Mouse (Mus musculus): Measurements from ENCODE around the gene Bpifb6.

The Bpifb6 gene

GRCm38 (mm10) chr2:153900088-153900487, at the start of gene Bpifb6:
Bpifb6 (plus strand) TSS chr2:153900388.
- DNase-seq (ENCODE audit: low spot score in 2 of 2), result no peak

- peak; percentile 68 to 80 for DNase-seq (ENCODE audit: low spot score in 2 of 2)
Measured at GRCm38 (mm10) chr2:153851030-153851360, 49.2 kb upstream of the Bpifb6 start.

- DNase-seq (ENCODE audit: low spot score in 2 of 2), result no peak
Measured at GRCm38 (mm10) chr2:153853544-153853943, 46.6 kb upstream of the Bpifb6 start.

- DNase-seq (ENCODE audit: low spot score in 2 of 2), result no peak
Measured at GRCm38 (mm10) chr2:153859581-153859980, 40.6 kb upstream of the Bpifb6 start.

- DNase-seq (ENCODE audit: low spot score in 2 of 2), result no peak
Measured at GRCm38 (mm10) chr2:153860315-153860714, 39.9 kb upstream of the Bpifb6 start.

- DNase-seq (ENCODE audit: low spot score in 2 of 2), result no peak
Measured at GRCm38 (mm10) chr2:153860715-153861114, 39.5 kb upstream of the Bpifb6 start.

GRCm38 (mm10) chr2:153861960-153862359, 38.2 kb upstream of the Bpifb6 start:
- DNase-seq (ENCODE audit: low spot score in 2 of 2), result no peak

- no peak for DNase-seq (ENCODE audit: low spot score in 2 of 2)
Measured at GRCm38 (mm10) chr2:153870984-153871383, 29.2 kb upstream of the Bpifb6 start, which contains the start of gene Sun5. Sun5 (minus strand) TSS chr2:153871084.

- no peak for DNase-seq (ENCODE audit: low spot score in 2 of 2)
Measured at GRCm38 (mm10) chr2:153874745-153875144, 25.4 kb upstream of the Bpifb6 start, which contains the start of gene Bpifb2. Bpifb2 (plus strand) TSS chr2:153875045.

- no peak for DNase-seq (ENCODE audit: low spot score in 2 of 2)
Measured at GRCm38 (mm10) chr2:153899111-153899510, 1.1 kb upstream of the Bpifb6 start.

GRCm38 (mm10) chr2:153902726-153903125, 2.5 kb downstream of the Bpifb6 start:
- no peak for DNase-seq (ENCODE audit: low spot score in 2 of 2)

- DNase-seq (ENCODE audit: low spot score in 2 of 2), result no peak
Measured at GRCm38 (mm10) chr2:153906626-153907025, 6.4 kb downstream of the Bpifb6 start.

- peak; percentile 11 to 15 for DNase-seq (ENCODE audit: low spot score in 2 of 2)
Measured at GRCm38 (mm10) chr2:153914151-153914550, 14.0 kb downstream of the Bpifb6 start.

- no peak for DNase-seq (ENCODE audit: low spot score in 2 of 2)
Measured at GRCm38 (mm10) chr2:153917930-153918329, 17.7 kb downstream of the Bpifb6 start, which contains the start of gene Bpifb3. Bpifb3 (plus strand) TSS chr2:153918230.

GRCm38 (mm10) chr2:153921246-153921645, 21.1 kb downstream of the Bpifb6 start:
- peak; percentile 33 to 37 for DNase-seq (ENCODE audit: low spot score in 2 of 2)

- peak; percentile 39 to 43 for DNase-seq (ENCODE audit: low spot score in 2 of 2)
Measured at GRCm38 (mm10) chr2:153929871-153930413, 29.8 kb downstream of the Bpifb6 start.

GRCm38 (mm10) chr2:153931125-153931524, 30.9 kb downstream of the Bpifb6 start:
- DNase-seq (ENCODE audit: low spot score in 2 of 2), result no peak

GRCm38 (mm10) chr2:153933311-153933710, 33.1 kb downstream of the Bpifb6 start:
- DNase-seq (ENCODE audit: low spot score in 2 of 2), result no peak

- no peak for DNase-seq (ENCODE audit: low spot score in 2 of 2)
Measured at GRCm38 (mm10) chr2:153935348-153935747, 35.2 kb downstream of the Bpifb6 start.

GRCm38 (mm10) chr2:153937843-153938242, 37.7 kb downstream of the Bpifb6 start, which contains the start of gene Bpifb4:
Bpifb4 (plus strand) TSS chr2:153938212.
- DNase-seq (ENCODE audit: low spot score in 2 of 2), result no peak

- DNase-seq (ENCODE audit: low spot score in 2 of 2), result peak; percentile 77 to 79
Measured at GRCm38 (mm10) chr2:153943537-153943936, 43.3 kb downstream of the Bpifb6 start.

GRCm38 (mm10) chr2:153944567-153944966, 44.4 kb downstream of the Bpifb6 start:
- no peak for DNase-seq (ENCODE audit: low spot score in 2 of 2)

GRCm38 (mm10) chr2:153952897-153953296, 52.7 kb downstream of the Bpifb6 start:
- DNase-seq (ENCODE audit: low spot score in 2 of 2), result peak; percentile 72 to 83

GRCm38 (mm10) chr2:153953836-153954235, 53.6 kb downstream of the Bpifb6 start:
- DNase-seq (ENCODE audit: low spot score in 2 of 2), result no peak

All from right cerebral cortex, adult 2 months (tissue).